Mouse (Mus musculus) CD8-positive naive resting alpha-beta T cell, adult 2 months (primary cell): Measurements from ENCODE around the gene Naaa.

Experiments
- DNase-seq, 2 experiments: peaks; one replicate each; pipeline ENCODE4 v3.0.0; 2022; ENCODE audit warnings: low read depth in 2 of 2, low spot score in 2 of 2

The Naaa gene

GRCm38 (mm10) chr5:92277437-92278394 is at the start of gene Naaa:
TSS of gene Naaa (minus strand) at chr5:92278170.
- peak; percentile 68 to 72 for DNase-seq

- no peak for DNase-seq
These were observed 49.4 kb upstream of the Naaa start for GRCm38 (mm10) chr5:92327367-92327766.

GRCm38 (mm10) chr5:92323264-92323663 is 45.3 kb upstream of the Naaa start:
- DNase-seq = no peak

GRCm38 (mm10) chr5:92322612-92323011 is 44.6 kb upstream of the Naaa start:
- DNase-seq = no peak

- no peak for DNase-seq
These were observed 43.8 kb upstream of the Naaa start for GRCm38 (mm10) chr5:92321631-92322400.

- no peak for DNase-seq
These were observed 40.6 kb upstream of the Naaa start for GRCm38 (mm10) chr5:92318596-92318995.

- no peak for DNase-seq
These were observed 40.1 kb upstream of the Naaa start for GRCm38 (mm10) chr5:92318119-92318518.

- no peak for DNase-seq
These were observed 35.8 kb upstream of the Naaa start for GRCm38 (mm10) chr5:92313776-92314175.

GRCm38 (mm10) chr5:92312046-92312715 is 34.2 kb upstream of the Naaa start:
- peak; percentile 74 to 85 for DNase-seq

- peak; percentile 87 to 91 for DNase-seq
These were observed 31.9 kb upstream of the Naaa start, which contains the start of gene Sdad1 for GRCm38 (mm10) chr5:92309681-92310511. TSS of gene Sdad1 (minus strand) at chr5:92310479.

- DNase-seq = no peak
These were observed 26.3 kb upstream of the Naaa start for GRCm38 (mm10) chr5:92304291-92304690.

- DNase-seq = no peak
These were observed 24.3 kb upstream of the Naaa start for GRCm38 (mm10) chr5:92302149-92302840.

- DNase-seq = no peak
These were observed 16.6 kb upstream of the Naaa start for GRCm38 (mm10) chr5:92294525-92294924.

- DNase-seq = no peak
These were observed 13.9 kb upstream of the Naaa start for GRCm38 (mm10) chr5:92291652-92292414.

GRCm38 (mm10) chr5:92287840-92288239 is 9.9 kb upstream of the Naaa start:
- DNase-seq = no peak

- DNase-seq = no peak
These were observed 5.1 kb upstream of the Naaa start for GRCm38 (mm10) chr5:92283107-92283506.

GRCm38 (mm10) chr5:92282571-92282970 is 4.6 kb upstream of the Naaa start:
- DNase-seq = no peak

- DNase-seq = no peak
These were observed 1.1 kb upstream of the Naaa start for GRCm38 (mm10) chr5:92278942-92279537.

GRCm38 (mm10) chr5:92270496-92270895 is 7.5 kb downstream of the Naaa start:
- no peak for DNase-seq
